Mouse (Mus musculus) lung, adult 18-20 months (tissue): ENCODE measurements around the gene 1700013G24Rik.
A peak's percentile ranks its signal among the peaks of the same experiment; 100 is the strongest.
"Not testable (repeated sequence)": the region's sequence is repeated elsewhere in the genome, so short reads cannot be mapped to it uniquely, and the experiment has no call there.

Source experiments
- DNase-seq, 2 experiments: peaks; one replicate each; pipeline ENCODE4 v3.0.0; 2022; ENCODE audit warnings: mixed read lengths in 2 of 2

The 1700013G24Rik gene

DNA sequence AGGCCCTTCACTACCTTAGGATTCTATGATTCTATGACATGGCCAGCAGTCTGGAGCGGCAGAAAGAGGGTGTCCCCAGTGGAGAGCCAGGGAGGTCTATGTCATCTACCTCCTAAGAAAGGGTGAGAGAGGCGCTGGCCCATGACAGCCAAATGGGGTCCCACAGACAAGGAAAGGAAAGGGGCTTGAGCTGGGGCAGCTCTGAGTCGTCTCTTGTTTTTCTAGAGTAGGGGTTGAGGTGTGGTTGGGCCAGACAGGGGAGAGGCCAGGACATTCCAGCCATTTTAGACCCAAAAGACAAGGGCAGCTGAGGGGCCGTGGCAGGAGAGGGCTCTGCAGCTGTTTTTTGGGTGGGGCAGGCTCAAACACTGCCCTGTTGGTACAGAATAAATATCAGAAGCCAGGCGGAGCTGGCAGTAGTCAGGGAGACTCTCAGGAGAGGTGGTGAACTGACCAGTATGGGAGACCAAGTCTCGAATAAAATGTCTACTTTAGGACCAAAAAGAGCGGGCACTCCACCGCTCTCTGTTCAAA is at the start of gene 1700013G24Rik:
1700013G24Rik (plus strand) TSS at position 51 of the 534 bp plus-strand sequence.
- DNase-seq, result no peak

DNA sequence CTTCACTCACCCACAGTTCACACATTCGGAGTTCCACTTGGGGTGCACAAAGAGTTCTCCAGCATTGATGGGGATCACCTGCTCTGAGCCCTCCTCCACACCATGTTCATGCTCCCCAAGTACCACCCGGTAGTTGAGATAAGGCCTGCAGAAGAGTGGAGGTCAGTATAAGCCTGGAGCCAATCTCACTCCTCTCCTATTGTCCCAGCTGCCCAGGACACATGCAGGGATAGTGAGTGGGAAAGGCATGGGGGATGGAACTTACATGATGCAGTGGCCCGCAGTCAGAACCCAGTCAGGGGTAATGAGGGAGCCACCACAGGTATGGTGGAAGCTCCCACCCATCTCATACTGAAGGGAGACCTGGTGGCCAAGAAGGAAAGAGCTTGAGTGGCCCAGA is 47.5 kb upstream of the 1700013G24Rik start:
- DNase-seq, result no peak

DNA sequence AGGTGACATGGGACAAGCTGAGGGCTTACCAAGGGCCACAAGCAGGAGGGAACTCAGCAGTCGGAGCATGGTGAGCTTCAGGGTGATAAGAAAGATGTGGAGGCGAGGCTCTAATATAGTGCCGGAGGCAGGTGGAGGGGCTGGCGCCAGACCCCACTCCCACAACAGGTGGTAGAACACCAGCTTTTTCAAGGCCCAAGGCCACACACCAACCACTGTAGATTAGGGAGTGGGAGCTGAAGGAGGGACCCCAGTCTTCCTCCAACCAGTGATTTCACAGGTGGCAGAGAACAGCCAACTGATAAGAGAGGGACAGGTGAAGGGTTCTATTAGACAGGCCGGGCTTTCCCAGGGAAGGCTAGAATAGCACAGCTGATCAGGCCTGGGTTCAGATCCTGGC is 43.4 kb upstream of the 1700013G24Rik start, which contains the start of gene Cela3a:
Cela3a (minus strand) TSS at position 101 of the 400 bp plus-strand sequence.
- DNase-seq, result no peak

DNA sequence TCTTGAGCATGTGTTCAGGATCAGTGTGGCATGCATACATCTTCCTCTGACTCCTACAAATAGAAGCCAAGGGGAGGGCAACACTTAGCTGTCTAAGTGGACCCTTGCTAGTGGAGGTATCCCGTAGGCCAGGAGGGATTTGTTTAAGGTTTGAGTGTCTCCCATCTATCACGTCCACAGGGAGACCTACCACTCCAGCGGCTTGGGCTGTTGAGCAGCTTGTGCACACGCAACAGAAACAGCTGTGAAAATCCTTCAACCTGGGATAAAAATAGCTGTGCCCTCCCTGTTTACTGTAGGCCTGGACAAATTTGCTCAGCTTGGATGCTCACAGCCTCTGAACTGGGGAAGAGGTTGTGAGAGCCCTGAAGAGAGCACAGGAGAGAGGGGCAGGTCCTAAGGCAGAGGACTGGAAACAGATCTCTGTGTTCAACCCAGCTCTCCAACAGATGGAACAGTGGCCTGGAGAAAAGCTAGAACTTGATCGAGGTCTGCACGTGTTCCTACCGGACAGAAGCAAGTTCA is 40.8 kb upstream of the 1700013G24Rik start:
- not testable (repeated sequence) for DNase-seq

DNA sequence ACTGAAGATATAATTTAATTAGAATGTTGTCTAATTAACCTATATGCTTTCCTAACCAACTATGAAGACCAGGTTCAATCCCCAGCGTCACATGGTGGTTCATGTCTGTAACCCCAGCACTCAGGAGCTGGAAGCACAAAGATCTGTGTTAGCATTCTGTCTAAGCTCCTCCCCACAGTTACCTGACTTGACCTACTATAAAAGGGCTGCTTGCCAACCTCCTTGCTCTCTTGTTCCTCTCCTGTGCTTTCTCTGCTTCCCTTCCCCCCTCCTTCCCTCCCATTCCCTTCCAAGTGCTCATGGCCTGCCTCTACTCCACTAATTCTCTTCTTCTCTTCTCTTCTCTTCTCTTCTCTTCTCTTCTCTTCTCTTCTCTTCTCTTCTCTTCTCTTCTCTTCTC is 38.1 kb upstream of the 1700013G24Rik start:
- DNase-seq, result peak in 1 of 2 experiments; percentile 58

DNA sequence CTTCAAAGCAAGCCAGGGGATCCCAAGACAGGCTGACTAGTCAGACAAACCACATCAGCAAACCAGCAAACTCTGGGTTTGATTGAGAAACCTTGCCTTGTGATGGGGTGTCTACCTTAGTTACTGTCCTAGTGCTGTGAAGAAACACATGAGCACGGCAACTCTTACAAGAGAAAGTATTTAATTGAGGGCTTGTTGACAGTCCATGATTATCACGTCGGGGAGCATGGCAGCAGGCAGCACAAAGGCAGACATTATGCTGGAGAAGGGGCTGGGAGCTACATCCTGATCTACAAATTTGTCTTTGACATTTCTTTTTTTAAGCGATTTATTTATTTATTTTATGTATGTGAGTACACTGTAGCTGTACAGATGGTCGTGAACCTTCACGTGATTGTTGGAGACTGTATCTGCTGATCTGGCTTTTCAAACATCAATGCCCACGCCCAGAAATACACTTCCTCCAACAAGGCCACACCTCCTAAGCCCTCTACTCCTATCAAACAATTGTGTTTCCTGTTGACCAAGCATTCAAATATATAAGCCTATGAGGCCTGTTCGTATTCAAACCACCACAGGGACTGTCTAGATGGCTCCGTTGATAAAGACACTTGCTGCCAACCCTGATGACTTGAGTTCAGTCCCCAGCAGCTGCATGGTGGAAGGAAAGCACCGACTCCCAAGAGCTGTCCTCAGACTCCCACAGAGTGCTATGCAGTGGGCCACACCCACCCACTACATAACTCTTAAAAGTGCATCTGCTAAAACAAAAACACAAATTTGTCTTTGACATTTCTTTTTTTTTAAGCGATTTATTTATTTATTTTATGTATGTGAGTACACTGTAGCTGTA is 35.1 kb upstream of the 1700013G24Rik start:
- no peak for DNase-seq

DNA sequence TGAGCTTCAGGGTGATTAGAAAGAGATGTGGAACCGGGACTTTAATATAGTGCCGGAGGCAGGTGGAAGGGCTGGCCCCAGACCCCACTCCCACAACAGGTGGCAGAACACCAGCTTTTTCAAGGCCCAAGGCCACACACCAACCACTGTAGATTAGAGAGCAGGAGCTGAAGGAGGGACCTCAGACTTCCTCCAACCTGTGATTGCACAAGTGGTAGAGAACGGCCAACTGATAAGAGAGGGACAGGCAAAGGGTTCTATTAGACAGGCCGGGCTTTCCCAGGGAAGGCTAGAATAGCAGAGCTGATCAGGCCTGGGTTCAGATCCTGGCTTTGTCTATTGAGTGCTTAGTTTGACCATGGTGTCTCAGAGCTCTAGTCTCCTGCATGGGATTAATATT is 22.6 kb upstream of the 1700013G24Rik start, which contains the start of gene Cela3b:
Cela3b (minus strand) TSS at position 39 of the 400 bp plus-strand sequence.
- no peak for DNase-seq

DNA sequence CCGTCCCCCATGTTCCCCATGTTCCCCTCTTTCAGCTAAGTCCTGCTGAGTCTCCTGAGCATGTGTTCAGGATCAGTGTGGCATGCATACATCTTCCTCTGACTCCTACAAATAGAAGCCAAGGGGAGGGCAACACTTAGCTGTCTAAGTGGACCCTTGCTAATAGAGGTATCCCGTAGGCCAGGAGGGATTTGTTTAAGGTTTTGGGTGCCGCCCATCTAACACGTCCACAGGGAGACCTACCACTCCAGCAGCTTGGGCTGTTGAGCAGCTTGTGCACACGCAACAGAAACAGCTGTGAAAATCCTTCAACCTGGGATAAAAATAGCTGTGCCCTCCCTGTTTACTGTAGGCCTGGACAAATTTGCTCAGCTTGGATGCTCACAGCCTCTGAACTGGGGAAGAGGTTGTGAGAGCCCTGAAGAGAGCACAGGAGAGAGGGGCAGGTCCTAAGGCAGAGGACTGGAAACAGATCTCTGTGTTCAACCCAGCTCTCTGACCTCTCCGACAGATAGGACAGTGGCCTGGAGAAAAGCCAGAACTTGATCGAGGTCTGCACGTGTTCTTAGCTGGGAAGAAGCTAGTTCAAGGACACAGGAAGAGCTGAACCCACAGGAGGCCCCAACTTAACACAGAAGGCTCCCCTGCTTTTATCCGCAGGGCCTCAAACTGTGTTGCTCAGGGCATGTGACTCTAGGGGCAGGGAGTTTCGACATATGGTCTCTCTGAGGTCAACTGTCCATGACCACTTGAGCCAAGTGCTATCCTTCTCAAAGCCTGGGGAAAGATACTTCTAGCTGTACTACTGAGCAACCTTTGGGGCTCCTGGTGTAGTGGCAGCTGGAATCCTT is 20.2 kb upstream of the 1700013G24Rik start:
- peak in 1 of 2 experiments; percentile 18 for DNase-seq

DNA sequence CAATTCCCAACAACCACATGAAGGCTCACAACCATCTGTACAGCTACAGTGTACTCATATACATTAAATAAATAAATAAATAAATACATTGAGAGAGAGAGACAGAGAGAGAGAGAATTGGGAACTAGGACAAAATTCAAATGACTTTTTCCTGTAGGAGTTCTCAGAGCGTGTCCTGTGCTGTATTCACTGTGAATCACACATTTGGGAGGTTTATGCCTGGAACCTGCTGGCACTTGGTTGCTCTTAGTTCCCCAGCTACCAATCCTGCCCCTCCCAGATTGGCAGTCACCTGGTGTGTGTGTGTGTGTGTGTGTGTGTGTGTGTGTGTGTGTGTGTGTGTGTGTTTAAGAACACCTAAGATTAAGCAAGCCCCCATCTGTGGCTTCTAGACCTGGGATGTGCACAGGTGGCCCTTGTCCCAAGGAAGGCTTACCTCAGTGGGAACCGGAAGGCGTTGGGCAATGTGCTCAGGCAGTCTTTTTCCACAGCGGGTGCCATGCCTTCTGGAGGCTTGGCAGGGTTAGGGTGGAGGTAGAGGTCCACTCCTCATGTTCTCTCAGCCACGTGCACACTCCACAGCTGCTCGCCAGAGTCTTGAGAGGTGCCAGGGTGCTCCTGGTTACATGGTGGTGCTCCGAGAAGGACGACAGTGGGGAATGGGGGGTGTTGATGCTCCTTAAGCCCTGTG is 16.0 kb upstream of the 1700013G24Rik start:
- peak in 1 of 2 experiments; percentile 47 for DNase-seq

DNA sequence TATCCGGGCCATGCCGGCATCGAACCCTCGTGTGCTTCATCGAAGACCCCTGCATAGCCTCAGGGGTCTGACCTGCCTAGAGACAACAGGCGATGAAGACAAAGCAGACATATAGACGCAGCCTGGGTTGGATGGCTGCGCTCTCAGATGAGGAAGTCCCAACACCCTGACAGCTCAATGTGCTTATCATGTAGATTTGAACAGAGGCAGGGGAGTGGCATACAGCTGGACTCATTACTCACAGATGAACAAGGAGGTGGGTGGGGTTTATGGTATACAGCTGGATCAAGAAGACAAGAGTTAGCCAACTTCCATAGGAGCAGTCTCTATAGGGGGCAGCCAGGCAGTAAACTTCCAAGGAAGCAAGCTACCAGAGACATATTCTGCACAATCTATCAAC is 14.2 kb upstream of the 1700013G24Rik start:
- no peak for DNase-seq

DNA sequence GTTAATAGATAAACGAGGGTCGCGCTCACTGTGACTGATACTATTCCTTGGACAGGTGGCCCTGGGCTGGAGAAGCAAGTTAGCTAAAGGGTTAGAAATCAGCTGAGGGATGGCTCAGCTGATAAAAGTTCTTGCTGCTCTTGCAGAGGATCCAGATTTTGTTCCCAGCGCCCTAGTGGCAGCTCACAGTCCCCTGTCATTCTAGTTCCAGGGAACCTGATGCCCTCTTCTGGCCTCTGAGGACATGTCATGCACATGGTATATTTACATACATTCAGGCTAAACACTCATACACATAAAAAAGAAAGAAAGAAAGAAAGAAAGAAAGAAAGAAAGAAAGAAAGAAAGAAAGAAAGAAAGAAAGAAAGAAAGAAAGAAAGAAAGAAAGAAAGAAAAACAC is 11.8 kb upstream of the 1700013G24Rik start:
- DNase-seq, result no peak

DNA sequence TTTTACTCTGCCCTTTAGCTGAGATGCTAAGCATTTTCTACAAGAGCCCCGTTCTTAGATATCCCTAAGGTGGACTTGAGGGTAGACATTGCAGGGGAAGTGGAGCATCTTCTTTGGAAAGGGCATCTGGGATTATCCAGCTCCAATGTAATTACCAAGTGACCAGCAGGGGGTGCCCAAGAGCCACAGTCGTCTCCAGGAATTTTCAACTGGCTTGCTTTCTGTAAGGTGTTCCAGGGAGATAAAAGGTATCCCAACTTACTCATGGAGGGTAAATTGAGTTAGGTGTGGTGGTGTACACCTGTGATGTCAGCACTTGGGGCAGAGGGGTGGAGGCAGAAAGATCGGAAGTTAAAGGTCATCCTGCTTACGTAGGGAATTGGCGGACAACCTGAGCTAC is 9.5 kb upstream of the 1700013G24Rik start:
- peak; percentile 56 to 59 for DNase-seq

DNA sequence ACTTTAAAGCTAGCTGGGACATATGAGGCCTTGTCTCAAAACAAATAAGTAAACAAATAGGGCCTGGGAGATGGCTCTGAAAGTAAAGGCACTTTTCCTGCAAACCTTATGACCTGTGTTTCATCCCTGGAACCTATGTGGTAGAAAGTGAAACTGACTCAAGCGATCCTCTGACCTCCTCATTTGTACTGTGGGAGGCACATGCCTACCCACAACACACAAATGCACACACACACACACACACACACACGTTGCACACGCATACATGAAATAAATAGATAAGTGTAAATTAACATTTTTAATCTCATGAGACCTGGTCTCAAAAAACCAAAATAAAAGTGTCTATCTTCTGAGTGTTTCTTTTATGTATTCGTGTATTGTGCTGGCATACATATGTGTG is 7.2 kb upstream of the 1700013G24Rik start:
- no peak for DNase-seq

DNA sequence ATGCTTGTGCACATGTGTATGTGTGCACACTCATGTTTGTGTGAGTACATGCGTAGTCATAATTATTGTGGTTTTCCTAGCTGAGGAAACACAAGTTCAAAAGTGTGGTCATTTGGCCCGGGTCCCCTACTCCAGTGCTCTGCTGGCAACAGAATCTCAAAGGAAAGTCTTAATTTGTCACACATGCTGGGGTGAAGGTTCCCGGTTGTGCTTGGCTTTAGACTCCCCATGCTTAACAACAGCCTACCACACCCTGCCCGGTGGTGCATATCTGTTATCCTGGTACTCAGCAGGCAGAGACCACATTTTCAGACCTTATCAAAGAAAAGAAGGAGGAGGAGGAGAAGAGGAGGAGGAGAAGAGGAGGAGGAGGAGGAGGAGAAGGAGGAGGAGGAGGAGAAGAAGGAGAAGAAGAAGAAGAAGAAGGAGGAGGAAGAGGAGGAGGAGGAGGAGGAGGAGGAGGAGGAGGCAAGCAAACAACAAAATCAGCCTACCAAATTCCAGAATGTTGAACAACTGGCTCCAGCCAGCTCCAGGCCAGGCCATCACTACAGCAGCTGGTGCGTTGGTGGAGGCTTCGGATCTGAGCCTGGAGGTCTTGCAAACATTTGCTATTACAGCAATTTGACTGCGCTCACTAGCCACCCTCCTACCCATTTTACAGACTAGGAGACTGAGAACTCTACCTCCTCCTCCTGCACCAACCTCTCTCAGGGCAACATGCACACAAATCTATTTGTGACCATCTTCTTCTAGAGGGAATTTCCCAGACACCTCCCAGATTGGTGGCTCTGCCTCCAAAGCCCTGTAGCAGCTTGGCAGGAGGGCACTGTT is 5.5 kb upstream of the 1700013G24Rik start:
- no peak for DNase-seq

DNA sequence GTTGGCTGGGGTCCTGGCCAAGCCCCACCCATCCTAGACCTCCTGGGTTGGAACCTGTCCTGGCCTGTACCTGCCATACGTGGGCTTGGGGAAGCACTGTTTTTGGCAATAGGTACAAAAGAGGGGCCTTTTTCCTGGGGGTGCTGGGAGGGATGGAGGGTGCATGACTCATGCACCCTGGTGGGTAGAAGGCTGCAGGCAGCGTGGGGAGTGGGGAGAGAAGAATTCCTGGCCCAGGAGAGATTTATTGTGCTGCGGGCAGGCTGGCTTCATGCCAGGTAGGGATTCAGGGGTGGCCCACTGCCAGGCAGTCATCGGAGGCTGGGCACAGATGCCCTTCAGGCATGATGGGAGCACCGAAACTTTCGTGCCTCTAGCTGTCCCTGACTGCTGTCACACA is 4.9 kb upstream of the 1700013G24Rik start:
- DNase-seq, result no peak

DNA sequence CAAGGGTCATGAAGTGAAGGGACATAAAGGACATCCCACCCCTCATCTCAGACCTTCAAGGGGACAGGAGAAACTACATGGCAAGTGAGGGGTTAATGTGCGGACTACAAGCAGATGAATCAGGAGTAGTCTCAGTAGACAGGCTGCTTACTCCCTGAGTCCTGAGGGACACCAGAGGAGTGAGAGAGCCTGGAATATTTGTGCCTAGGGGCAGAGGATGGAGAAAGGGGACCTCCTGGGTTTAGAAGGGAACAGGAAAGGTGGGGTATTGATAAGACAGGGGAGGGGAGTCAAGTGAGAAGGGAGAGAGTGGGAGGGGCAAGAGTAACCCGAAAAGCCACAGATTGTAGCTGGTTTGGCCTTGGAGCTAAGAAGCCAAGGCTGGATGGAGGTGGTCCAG is 4.4 kb upstream of the 1700013G24Rik start:
- DNase-seq, result no peak

DNA sequence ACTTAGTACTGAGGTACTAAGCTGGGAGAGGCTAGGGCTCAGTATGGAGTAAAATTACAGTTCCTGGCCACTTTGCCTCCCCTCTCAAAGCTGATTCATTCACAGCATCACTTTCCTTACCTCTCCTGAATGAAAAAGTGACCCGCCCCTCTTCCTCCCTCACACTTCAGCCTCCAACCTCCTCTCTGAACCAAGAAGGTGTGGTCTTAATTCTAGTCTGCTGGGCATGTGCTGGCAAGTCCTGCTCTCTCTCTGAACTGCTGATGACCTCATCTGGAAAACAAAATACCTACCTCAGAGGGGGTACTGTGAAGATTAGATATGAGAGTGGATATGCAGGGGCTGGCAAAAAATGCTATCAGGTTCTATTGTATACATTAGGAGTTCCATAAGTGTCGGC is 4.0 kb upstream of the 1700013G24Rik start:
- peak in 1 of 2 experiments; percentile 24 for DNase-seq

DNA sequence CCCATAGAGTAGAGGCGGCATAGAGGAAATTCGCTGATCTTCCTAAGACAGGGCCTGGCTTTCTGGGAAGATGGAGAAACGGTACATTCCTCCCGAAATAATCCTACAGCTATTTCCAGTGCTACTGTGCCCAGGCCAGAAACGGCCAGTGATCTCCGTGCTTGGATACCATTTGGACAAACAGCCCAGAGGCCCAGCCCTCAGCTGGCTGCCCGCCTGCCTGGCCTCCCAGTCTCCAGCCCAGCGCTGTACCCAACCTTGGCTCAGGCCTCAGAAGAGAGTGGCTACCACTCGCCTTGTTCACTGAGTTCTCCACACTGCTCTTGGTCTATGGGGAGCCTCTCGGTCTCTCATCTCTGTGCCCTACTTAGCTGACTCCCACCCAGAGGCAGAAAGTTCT is 3.4 kb upstream of the 1700013G24Rik start:
- no peak for DNase-seq

DNA sequence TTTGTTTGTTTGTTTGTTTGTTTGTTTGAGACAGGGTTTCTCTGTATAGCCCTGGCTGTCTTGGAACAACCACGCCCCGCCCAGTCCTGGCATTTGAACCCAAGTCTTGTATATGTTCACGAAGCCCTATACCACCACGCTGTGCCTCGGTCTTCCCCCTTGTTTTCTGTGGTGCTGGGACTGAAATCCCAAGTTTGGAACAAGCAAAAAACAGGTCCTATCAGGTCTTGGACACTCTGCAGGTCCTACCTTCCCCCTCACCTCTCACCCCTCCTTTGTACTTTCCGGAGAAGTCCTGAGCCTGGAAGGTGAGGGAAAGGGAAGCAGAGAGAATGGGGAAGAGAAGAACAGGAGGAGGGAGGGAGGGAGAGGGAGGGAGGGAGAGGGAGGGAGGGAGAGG is 894 bp upstream of the 1700013G24Rik start:
- no peak for DNase-seq

DNA sequence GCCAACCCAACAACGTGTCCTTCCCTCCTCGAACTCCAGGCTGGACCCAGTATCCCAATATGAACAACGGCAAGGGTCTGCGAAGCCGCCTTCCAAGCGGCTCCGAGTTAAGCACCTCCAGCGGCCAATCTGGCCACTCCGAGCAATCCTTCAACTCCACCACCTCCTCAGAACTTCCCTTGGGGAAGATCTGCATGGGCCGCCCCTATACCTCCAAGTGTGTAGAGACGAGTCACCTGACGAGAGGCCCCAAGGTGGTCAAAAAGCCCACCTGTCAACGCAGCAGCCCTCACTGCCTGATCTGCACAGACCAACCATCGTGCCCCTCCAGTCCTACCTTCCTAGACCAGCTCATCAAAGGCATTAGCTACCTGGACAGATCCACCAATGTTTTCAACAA is 1.5 kb downstream of the 1700013G24Rik start:
- no peak for DNase-seq

DNA sequence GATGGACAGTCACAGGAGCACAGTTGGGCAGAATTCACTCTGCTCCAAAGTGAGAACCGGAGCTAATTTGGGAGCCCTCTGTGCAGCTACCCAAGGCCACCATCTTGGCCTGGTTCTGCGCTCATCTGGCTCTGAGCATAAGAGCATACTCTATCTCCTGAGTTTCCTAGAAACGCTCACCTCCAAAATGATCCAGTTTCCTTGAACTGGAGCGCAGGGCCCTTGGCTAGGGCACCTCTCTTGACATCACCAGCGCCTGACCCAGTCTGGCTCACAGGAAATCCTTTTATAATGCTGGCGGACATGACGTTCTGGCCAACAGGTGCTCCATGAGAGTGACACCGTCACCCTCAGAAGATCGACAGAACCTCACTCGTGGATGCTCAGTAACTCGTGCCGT is 3.5 kb downstream of the 1700013G24Rik start:
- no peak for DNase-seq
